Mouse (Mus musculus) T-helper 17 cell (primary cell): ENCODE measurements at regions not wholly inside any gene's neighbourhood (a gene's known extent, or its start where the extent isn't known, plus 50 kb on each side); places are given as distances from the start of the nearest gene placed in this dataset.

Experiments
- in situ Hi-C, 2 experiments: fragments of 300-600 bp; cut with MboI, MseI; formaldehyde crosslinking; loops; 1 replicate in 1 of 2; 2 replicates in 1 of 2; pipeline ENCODE4 v1.15.1; 2025; ENCODE audit warnings: high pct_unique_total_duplicates in 2 of 2

DNA sequence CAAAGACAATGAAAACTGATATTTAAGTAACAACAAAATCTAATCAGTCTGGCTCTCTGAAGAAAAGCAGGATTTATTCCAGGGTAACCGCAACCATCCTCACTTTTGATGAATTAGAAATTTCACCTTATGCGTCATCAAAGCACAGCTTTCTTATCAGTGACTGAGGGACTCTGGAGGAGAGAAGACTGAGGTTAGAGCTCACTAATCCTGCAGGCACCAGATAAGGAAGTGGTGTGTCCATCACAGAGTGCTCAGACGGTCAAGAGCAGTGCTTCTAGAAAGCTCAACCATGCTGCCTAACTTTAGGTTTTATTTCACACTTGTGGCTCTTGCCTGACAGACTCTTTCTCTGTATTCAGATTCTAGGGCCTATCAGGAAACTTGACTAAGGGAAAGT lies 1021.2 kb upstream of the Adgrl4 start:
- in situ Hi-C loops = no loop called here

DNA sequence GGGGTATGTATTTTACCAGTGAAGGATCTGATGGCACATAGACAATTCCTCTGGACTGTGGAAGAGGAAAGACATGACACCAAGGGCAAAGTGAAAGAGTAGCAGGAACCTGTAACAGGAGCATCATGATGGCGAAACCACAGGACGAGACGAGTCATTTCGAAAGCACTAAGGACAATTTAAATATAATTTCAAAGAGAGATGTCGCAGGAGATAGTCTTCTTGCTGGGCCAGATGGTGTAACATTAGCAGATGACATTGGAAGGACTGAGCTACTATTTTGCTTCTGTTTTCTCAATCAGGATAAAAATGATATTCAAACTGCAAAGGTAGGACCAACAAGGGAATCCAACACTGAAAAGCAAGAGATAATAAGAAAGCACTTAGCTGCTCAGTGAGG lies 1009.7 kb upstream of the Adgrl4 start:
- in situ Hi-C loops = no loop called here

DNA sequence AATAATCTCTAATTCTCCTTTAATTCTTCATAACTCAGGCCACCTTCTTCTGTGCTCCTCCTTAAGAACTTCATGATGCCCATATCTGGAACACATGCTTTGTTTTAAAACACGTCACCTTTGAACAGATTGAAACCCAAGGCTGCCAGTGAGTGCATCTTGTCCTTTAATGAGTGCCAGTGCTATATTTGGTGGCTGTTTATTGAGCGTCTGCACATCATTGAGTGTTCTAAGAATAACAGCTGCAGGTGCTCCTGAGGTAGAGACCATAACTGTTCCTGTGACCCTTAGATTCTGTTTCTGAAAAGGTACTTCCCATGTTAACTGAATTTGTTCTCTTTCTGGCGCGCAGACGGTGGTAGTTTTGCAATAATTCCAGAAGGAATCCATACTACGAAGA lies 1006.4 kb upstream of the Adgrl4 start:
- in situ Hi-C loops = no loop called here

DNA sequence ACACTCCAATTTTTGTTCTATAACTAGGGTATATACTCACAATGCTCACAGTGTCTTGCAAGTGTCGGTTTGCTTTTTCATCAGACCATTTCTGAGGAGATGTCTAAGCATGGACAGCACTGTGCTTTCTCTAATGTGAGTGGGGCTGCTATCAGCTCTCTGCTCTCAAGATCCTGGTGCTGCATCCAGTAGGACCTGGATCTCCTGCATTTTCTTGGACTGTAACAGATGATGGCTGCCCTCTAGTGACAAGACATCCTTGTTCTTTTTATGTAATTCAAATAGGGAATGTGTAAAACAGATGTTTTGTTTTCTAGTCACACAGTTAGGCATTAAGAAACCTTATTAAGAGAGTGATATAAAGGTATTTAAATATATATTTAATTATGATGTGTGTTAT lies 1002.5 kb upstream of the Adgrl4 start:
- in situ Hi-C loops = no loop called here

DNA sequence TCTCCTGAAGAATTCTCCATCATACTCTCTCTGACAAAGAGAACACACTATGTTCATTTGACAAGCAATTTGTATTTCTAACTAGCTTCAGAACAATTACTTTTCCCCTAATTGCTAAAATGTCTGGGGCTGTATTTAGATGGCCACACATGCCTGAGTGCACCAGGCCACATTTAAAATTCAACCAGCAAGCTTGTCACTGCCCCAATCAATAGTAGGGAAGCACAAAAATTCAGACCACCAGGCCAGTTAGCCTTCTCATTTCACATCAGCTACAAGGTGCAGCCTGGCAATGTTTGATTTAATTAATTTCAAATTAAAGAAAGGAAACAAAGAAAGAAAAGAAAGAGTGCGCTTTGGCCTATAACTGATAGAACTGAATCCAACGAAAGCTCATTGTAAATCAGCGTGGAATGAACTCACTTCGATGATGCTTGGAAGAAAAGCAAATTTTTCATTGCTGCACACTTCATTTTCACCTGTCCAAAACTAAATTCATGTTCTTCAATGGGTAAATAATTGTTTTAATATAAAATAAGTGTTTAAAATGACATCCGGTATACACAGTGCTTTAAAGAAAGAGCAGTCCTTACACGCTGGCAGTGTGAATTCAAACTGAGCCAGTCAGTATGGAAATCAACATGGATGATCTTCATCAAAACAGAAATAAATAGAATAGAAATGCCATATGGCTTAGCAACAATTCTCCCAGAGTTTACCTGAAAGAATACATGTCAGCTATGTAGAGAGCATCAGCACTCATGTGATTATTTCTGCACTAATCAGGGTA lies 1001.7 kb upstream of the Adgrl4 start:
- in situ Hi-C loops = no loop called here
